Mouse (Mus musculus): ENCODE results near the gene Ddias.

Ddias gene

GRCm38 (mm10) chr7:92866526-92866925 is 7.5 kb downstream of the Ddias start:
- DNase-seq (ENCODE audit: low spot score in 2 of 2) = no peak

- DNase-seq (ENCODE audit: low spot score in 2 of 2) = no peak
These were observed 25.8 kb downstream of the Ddias start for GRCm38 (mm10) chr7:92848246-92848645.

- DNase-seq (ENCODE audit: low spot score in 2 of 2) = no peak
These were observed 31.8 kb downstream of the Ddias start for GRCm38 (mm10) chr7:92842254-92842653.

- no peak for DNase-seq (ENCODE audit: low spot score in 2 of 2)
These were observed 36.1 kb downstream of the Ddias start for GRCm38 (mm10) chr7:92837907-92838306.

- no peak for DNase-seq (ENCODE audit: low spot score in 2 of 2)
These were observed 36.8 kb downstream of the Ddias start for GRCm38 (mm10) chr7:92837226-92837625.

GRCm38 (mm10) chr7:92836447-92836846 is 37.6 kb downstream of the Ddias start:
- no peak for DNase-seq (ENCODE audit: low spot score in 2 of 2)

GRCm38 (mm10) chr7:92834391-92834790 is 39.7 kb downstream of the Ddias start:
- DNase-seq (ENCODE audit: low spot score in 2 of 2) = no peak

GRCm38 (mm10) chr7:92832395-92832794 is 41.7 kb downstream of the Ddias start:
- no peak for DNase-seq (ENCODE audit: low spot score in 2 of 2)

GRCm38 (mm10) chr7:92827981-92828380 is 46.1 kb downstream of the Ddias start:
- no peak for DNase-seq (ENCODE audit: low spot score in 2 of 2)

GRCm38 (mm10) chr7:92826248-92826647 is 47.8 kb downstream of the Ddias start:
- DNase-seq (ENCODE audit: low spot score in 2 of 2) = no peak

GRCm38 (mm10) chr7:92822409-92823101 is 51.5 kb downstream of the Ddias start:
- DNase-seq (ENCODE audit: low spot score in 2 of 2) = no peak

GRCm38 (mm10) chr7:92821871-92822270 is 52.2 kb downstream of the Ddias start:
- no peak for DNase-seq (ENCODE audit: low spot score in 2 of 2)

- DNase-seq (ENCODE audit: low spot score in 2 of 2) = no peak
These were observed 53.0 kb downstream of the Ddias start for GRCm38 (mm10) chr7:92820941-92821465.

GRCm38 (mm10) chr7:92820410-92820809 is 53.6 kb downstream of the Ddias start:
- no peak for DNase-seq (ENCODE audit: low spot score in 2 of 2)

- DNase-seq (ENCODE audit: low spot score in 2 of 2) = no peak
These were observed 54.4 kb downstream of the Ddias start for GRCm38 (mm10) chr7:92819656-92820055.

GRCm38 (mm10) chr7:92817886-92818285 is 56.2 kb downstream of the Ddias start:
- no peak for DNase-seq (ENCODE audit: low spot score in 2 of 2)

- no peak for DNase-seq (ENCODE audit: low spot score in 2 of 2)
These were observed 56.8 kb downstream of the Ddias start for GRCm38 (mm10) chr7:92817242-92817641.

GRCm38 (mm10) chr7:92811667-92812279 is 62.3 kb downstream of the Ddias start:
- no peak for DNase-seq (ENCODE audit: low spot score in 2 of 2)
